Mouse (Mus musculus): ENCODE measurements at regions not wholly inside any gene's neighbourhood (a gene's known extent, or its start where the extent isn't known, plus 50 kb on each side); places are given as distances from the start of the nearest gene placed in this dataset.

GRCm38 (mm10) chr3:120920351-120920750 lies 251.1 kb downstream of the Rwdd3 start:
- no peak overlapping the region for H3K4me2 ChIP-seq (replicated peaks; ENCODE audit: low read depth, low read length)
- no peak overlapping the region for H3K27ac ChIP-seq (ENCODE audit: low read length)
- H3K4me3 ChIP-seq (ENCODE audit: low read length) = no peak overlapping the region
- 75% methylated on average over 2 of the region's 2 CpGs for WGBS
- H3K4me1 ChIP-seq (ENCODE audit: insufficient read depth, low read length) = no peaks in the 10 kb centered on the region
- H3K27me3 ChIP-seq (ENCODE audit: insufficient read depth, low read length) = no peaks in the 10 kb centered on the region
- no peak overlapping the region for H3K9ac ChIP-seq (replicated peaks; ENCODE audit: low read length)
- no peaks in the 10 kb centered on the region for H3K36me3 ChIP-seq (ENCODE audit: insufficient read depth, low read length)
- no peak for ATAC-seq (ENCODE audit: low FRiP score, low TSS enrichment)
- no peaks in the 10 kb centered on the region for H3K9me3 ChIP-seq (ENCODE audit: low read length)

GRCm38 (mm10) chr3:120898931-120899330 lies 272.6 kb downstream of the Rwdd3 start:
- Histone ChIP-seq H3K4me1 (ENCODE audit: insufficient read depth, low read length) (no peaks in the 10 kb centered on the region), H3K4me3 (ENCODE audit: low read length) (no peak overlapping the region), H3K27me3 (ENCODE audit: insufficient read depth, low read length) (no peaks in the 10 kb centered on the region), H3K4me2 (replicated peaks; ENCODE audit: low read depth, low read length) (no peak overlapping the region), H3K9ac (replicated peaks; ENCODE audit: low read length) (no peak overlapping the region), H3K9me3 (ENCODE audit: low read length) (no peaks in the 10 kb centered on the region), H3K36me3 (ENCODE audit: insufficient read depth, low read length) (no peaks in the 10 kb centered on the region), H3K27ac (ENCODE audit: low read length) (no peak overlapping the region)
- 92% methylated on average over 5 of the region's 5 CpGs for WGBS
- ATAC-seq (ENCODE audit: low FRiP score, low TSS enrichment) = no peak

GRCm38 (mm10) chr3:120898258-120898657 lies 273.2 kb downstream of the Rwdd3 start:
- no peaks in the 10 kb centered on the region for H3K4me1 ChIP-seq (ENCODE audit: insufficient read depth, low read length)
- H3K9ac ChIP-seq (replicated peaks; ENCODE audit: low read length) = no peak overlapping the region
- no peaks in the 10 kb centered on the region for H3K27me3 ChIP-seq (ENCODE audit: insufficient read depth, low read length)
- H3K9me3 ChIP-seq (ENCODE audit: low read length) = no peaks in the 10 kb centered on the region
- ATAC-seq (ENCODE audit: low FRiP score, low TSS enrichment) = no peak
- H3K4me3 ChIP-seq (ENCODE audit: low read length) = no peak overlapping the region
- no peak overlapping the region for H3K4me2 ChIP-seq (replicated peaks; ENCODE audit: low read depth, low read length)
- 78% methylated on average over 9 of the region's 9 CpGs for WGBS
- no peaks in the 10 kb centered on the region for H3K36me3 ChIP-seq (ENCODE audit: insufficient read depth, low read length)
- H3K27ac ChIP-seq (ENCODE audit: low read length) = no peak overlapping the region

- Histone ChIP-seq H3K36me3 (ENCODE audit: insufficient read depth, low read length) (no peaks in the 10 kb centered on the region), H3K27ac (ENCODE audit: low read length) (no peak overlapping the region), H3K4me3 (ENCODE audit: low read length) (no peak overlapping the region), H3K9me3 (ENCODE audit: low read length) (no peaks in the 10 kb centered on the region), H3K9ac (replicated peaks; ENCODE audit: low read length) (no peak overlapping the region), H3K27me3 (ENCODE audit: insufficient read depth, low read length) (no peaks in the 10 kb centered on the region), H3K4me2 (replicated peaks; ENCODE audit: low read depth, low read length) (no peak overlapping the region), H3K4me1 (ENCODE audit: insufficient read depth, low read length) (no peaks in the 10 kb centered on the region)
- ATAC-seq (ENCODE audit: low FRiP score, low TSS enrichment) = no peak
- 92% methylated on average over 9 of the region's 9 CpGs for WGBS
Measured at GRCm38 (mm10) chr3:120897758-120898157, 273.7 kb downstream of the Rwdd3 start.

- ATAC-seq (ENCODE audit: low FRiP score, low TSS enrichment) = no peak
- Histone ChIP-seq H3K4me2 (replicated peaks; ENCODE audit: low read depth, low read length) (no peak overlapping the region), H3K9me3 (ENCODE audit: low read length) (no peaks in the 10 kb centered on the region), H3K36me3 (ENCODE audit: insufficient read depth, low read length) (no peaks in the 10 kb centered on the region), H3K4me3 (ENCODE audit: low read length) (no peak overlapping the region), H3K9ac (replicated peaks; ENCODE audit: low read length) (no peak overlapping the region), H3K27me3 (ENCODE audit: insufficient read depth, low read length) (no peaks in the 10 kb centered on the region), H3K4me1 (ENCODE audit: insufficient read depth, low read length) (no peaks in the 10 kb centered on the region), H3K27ac (ENCODE audit: low read length) (no peak overlapping the region)
- 92% methylated on average over 12 of the region's 12 CpGs for WGBS
Measured at GRCm38 (mm10) chr3:120897221-120897620, 274.3 kb downstream of the Rwdd3 start.

GRCm38 (mm10) chr3:120886063-120886841 lies 285.2 kb downstream of the Rwdd3 start:
- 55% methylated on average over 19 of the region's 20 CpGs for WGBS
- no peaks in the 10 kb centered on the region for H3K4me1 ChIP-seq (ENCODE audit: insufficient read depth, low read length)
- no peaks in the 10 kb centered on the region for H3K36me3 ChIP-seq (ENCODE audit: insufficient read depth, low read length)
- H3K27me3 ChIP-seq (ENCODE audit: insufficient read depth, low read length) = no peaks in the 10 kb centered on the region
- H3K9me3 ChIP-seq (ENCODE audit: low read length) = no peaks in the 10 kb centered on the region
- no peak overlapping the region for H3K4me2 ChIP-seq (replicated peaks; ENCODE audit: low read depth, low read length)
- H3K27ac ChIP-seq (ENCODE audit: low read length) = no peak overlapping the region
- H3K4me3 ChIP-seq (ENCODE audit: low read length) = no peak overlapping the region
- ATAC-seq (ENCODE audit: low FRiP score, low TSS enrichment) = no peak
- H3K9ac ChIP-seq (replicated peaks; ENCODE audit: low read length) = no peak overlapping the region

- Histone ChIP-seq H3K9ac (replicated peaks; ENCODE audit: low read length) (no peak overlapping the region), H3K36me3 (ENCODE audit: insufficient read depth, low read length) (no peaks in the 10 kb centered on the region), H3K27ac (ENCODE audit: low read length) (no peak overlapping the region), H3K9me3 (ENCODE audit: low read length) (no peaks in the 10 kb centered on the region), H3K27me3 (ENCODE audit: insufficient read depth, low read length) (no peaks in the 10 kb centered on the region), H3K4me2 (replicated peaks; ENCODE audit: low read depth, low read length) (no peak overlapping the region), H3K4me1 (ENCODE audit: insufficient read depth, low read length) (no peaks in the 10 kb centered on the region), H3K4me3 (ENCODE audit: low read length) (no peak overlapping the region)
- 89% methylated on average over 5 of the region's 5 CpGs for WGBS
- ATAC-seq (ENCODE audit: low FRiP score, low TSS enrichment) = no peak
Measured at GRCm38 (mm10) chr3:120885401-120885800, 286.1 kb downstream of the Rwdd3 start.

- Histone ChIP-seq H3K4me3 (ENCODE audit: low read length) (no peak overlapping the region), H3K9me3 (ENCODE audit: low read length) (no peaks in the 10 kb centered on the region), H3K36me3 (ENCODE audit: insufficient read depth, low read length) (no peaks in the 10 kb centered on the region), H3K9ac (replicated peaks; ENCODE audit: low read length) (no peak overlapping the region), H3K4me2 (replicated peaks; ENCODE audit: low read depth, low read length) (no peak overlapping the region), H3K27me3 (ENCODE audit: insufficient read depth, low read length) (no peaks in the 10 kb centered on the region), H3K4me1 (ENCODE audit: insufficient read depth, low read length) (no peaks in the 10 kb centered on the region), H3K27ac (ENCODE audit: low read length) (no peak overlapping the region)
- WGBS = 35% methylated on average over 10 of the region's 10 CpGs
- ATAC-seq (ENCODE audit: low FRiP score, low TSS enrichment) = no peak
Measured at GRCm38 (mm10) chr3:120884189-120884588, 287.3 kb downstream of the Rwdd3 start.

- no peak for ATAC-seq (ENCODE audit: low FRiP score, low TSS enrichment)
- Histone ChIP-seq H3K27ac (ENCODE audit: low read length) (no peak overlapping the region), H3K36me3 (ENCODE audit: insufficient read depth, low read length) (no peaks in the 10 kb centered on the region), H3K4me3 (ENCODE audit: low read length) (no peak overlapping the region), H3K4me2 (replicated peaks; ENCODE audit: low read depth, low read length) (no peak overlapping the region), H3K27me3 (ENCODE audit: insufficient read depth, low read length) (no peaks in the 10 kb centered on the region), H3K9ac (replicated peaks; ENCODE audit: low read length) (no peak overlapping the region), H3K9me3 (ENCODE audit: low read length) (no peaks in the 10 kb centered on the region), H3K4me1 (ENCODE audit: insufficient read depth, low read length) (no peaks in the 10 kb centered on the region)
- 42% methylated on average over 5 of the region's 5 CpGs for WGBS
Measured at GRCm38 (mm10) chr3:120883650-120884049, 287.8 kb downstream of the Rwdd3 start.

GRCm38 (mm10) chr3:120879409-120879808 lies 292.1 kb downstream of the Rwdd3 start:
- no peak for ATAC-seq (ENCODE audit: low FRiP score, low TSS enrichment)
- Histone ChIP-seq H3K4me3 (ENCODE audit: low read length) (no peak overlapping the region), H3K9ac (replicated peaks; ENCODE audit: low read length) (no peak overlapping the region), H3K4me1 (ENCODE audit: insufficient read depth, low read length) (no peaks in the 10 kb centered on the region), H3K27ac (ENCODE audit: low read length) (no peak overlapping the region), H3K27me3 (ENCODE audit: insufficient read depth, low read length) (no peaks in the 10 kb centered on the region), H3K9me3 (ENCODE audit: low read length) (no peaks in the 10 kb centered on the region), H3K4me2 (replicated peaks; ENCODE audit: low read depth, low read length) (no peak overlapping the region), H3K36me3 (ENCODE audit: insufficient read depth, low read length) (no peaks in the 10 kb centered on the region)
- 71% methylated on average over 2 of the region's 2 CpGs for WGBS

All from kidney, embryonic 16.5 days (tissue).